Mouse (Mus musculus): ENCODE results near the gene Rap1b. TPM values are rescaled to one million over a fixed set of nuclear protein-coding genes. Genes with fewer than 3 reads are reported as not detected.

Gene Rap1b
- total RNA-seq, 1 experiment from 2014 or later: 331 TPM

DNA sequence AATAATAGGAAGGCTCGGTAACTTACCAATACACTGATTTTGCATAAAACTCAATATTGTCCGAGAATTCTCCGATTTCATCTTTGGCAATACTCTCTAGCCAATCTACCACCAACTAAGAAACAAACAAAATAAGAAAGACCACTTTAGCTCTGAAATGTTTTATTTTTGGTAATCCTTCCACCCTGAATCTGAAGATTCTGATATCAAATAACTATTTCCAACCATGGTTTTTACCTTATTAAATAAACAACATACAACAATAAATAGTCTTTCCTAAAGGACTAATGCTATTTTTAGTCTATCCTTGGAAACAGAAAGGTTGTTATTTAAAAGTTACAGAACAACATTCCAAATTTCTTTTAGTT, 68.7 kb downstream of the Rap1b start:
- no peak for ATAC-seq (ENCODE audit: extremely low read depth, insufficient number of reproducible peaks, low FRiP score, poor library complexity, severe bottlenecking)

- no peak for ATAC-seq (ENCODE audit: extremely low read depth, insufficient number of reproducible peaks, low FRiP score, poor library complexity, severe bottlenecking)
These were observed 69.3 kb downstream of the Rap1b start for GRCm38 (mm10) chr10:117776281-117777102.

- ATAC-seq (ENCODE audit: extremely low read depth, insufficient number of reproducible peaks, low FRiP score, poor library complexity, severe bottlenecking): no peak
These were observed 70.3 kb downstream of the Rap1b start for GRCm38 (mm10) chr10:117775401-117776144.

DNA sequence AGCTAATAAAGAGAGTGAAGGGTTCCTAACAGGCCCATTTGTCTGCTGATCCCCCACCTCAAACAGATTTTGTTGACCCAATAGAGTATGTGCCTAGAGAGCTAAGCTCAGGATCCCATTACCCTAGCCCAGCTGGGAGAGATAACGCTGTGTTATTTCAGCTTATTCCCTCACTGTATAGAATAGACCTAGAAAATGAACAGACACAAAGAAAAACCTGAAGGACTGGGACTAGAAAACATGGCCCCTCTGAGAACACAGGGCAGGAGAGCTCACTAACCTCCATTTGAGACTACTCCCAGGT, 71.1 kb downstream of the Rap1b start:
- no peak for ATAC-seq (ENCODE audit: extremely low read depth, insufficient number of reproducible peaks, low FRiP score, poor library complexity, severe bottlenecking)

DNA sequence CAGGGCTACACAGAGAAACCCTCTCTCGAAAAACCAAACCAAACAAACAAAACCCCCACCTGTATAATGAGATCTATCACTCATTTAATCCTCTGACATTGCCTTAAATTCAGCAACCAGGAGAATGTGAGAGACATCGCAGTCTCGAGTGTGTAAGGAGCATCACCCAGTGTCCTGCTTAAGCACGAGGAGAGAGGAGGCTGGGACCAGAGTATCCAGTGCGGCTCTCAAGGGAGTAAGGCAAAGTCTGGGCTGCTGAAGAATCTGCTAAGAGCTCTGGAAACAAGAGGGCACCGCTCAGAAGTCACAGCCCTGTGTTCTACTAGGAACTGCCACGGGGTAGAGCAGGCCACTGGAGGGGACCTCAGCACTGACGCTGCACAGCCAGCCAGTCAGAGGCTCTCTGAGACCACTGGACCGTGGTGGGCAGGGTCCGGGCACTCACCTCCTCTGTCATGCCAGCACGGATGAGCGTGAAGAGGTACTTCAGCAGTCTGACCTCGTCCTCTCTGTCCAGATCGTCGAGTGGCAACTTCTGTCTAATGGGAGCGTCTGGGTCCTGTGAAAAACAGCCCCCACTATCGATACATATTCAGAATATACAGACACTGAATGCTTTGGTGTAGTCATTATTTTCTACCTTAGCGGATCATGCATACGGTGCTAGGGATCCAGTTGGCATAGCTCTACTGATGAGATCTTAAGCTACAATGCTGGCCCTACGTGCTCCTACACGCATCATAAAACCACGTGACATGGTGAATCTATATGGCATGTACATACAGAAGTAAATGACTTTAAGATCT, 71.6 kb downstream of the Rap1b start:
- ATAC-seq (ENCODE audit: extremely low read depth, insufficient number of reproducible peaks, low FRiP score, poor library complexity, severe bottlenecking): no peak

- ATAC-seq (ENCODE audit: extremely low read depth, insufficient number of reproducible peaks, low FRiP score, poor library complexity, severe bottlenecking): no peak
These were observed 72.6 kb downstream of the Rap1b start for GRCm38 (mm10) chr10:117773106-117773720.

DNA sequence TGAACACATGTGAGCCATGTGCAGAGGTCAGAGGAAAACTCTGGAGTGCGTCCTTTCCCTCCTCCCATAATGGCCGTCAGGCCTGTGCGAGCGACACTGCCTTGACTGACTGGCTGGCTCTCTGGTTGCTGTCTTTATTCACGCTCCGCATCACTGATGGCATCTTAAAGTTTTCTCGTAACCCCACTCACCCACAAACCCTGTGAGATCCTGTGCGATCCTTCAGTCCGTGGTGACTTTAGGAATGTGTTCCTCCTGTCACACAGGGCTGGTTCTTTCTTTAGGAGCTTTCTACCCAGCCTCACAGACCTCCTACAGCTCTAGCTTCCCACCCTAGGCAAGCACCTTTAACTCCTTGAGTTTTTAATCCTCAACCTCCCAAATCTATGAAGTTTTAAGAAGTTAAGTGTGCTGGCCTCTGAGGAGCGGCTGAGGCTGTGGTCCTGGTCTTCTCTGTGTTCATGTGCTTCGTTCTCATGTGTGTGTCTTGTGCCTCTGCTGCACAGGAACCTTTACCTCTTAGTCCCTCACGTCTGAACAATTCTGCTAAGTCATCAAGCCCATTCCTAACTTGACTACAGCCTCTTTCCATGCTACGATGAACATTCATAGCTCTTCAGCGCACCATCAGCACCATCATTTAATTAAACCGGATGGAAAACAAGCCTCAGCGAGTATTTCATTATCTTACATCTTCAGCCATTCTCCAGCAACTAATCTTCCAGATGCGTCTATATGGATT, 73.3 kb downstream of the Rap1b start:
- no peak for ATAC-seq (ENCODE audit: extremely low read depth, insufficient number of reproducible peaks, low FRiP score, poor library complexity, severe bottlenecking)

- ATAC-seq (ENCODE audit: extremely low read depth, insufficient number of reproducible peaks, low FRiP score, poor library complexity, severe bottlenecking): no peak
These were observed 74.7 kb downstream of the Rap1b start for GRCm38 (mm10) chr10:117771131-117771510.

DNA sequence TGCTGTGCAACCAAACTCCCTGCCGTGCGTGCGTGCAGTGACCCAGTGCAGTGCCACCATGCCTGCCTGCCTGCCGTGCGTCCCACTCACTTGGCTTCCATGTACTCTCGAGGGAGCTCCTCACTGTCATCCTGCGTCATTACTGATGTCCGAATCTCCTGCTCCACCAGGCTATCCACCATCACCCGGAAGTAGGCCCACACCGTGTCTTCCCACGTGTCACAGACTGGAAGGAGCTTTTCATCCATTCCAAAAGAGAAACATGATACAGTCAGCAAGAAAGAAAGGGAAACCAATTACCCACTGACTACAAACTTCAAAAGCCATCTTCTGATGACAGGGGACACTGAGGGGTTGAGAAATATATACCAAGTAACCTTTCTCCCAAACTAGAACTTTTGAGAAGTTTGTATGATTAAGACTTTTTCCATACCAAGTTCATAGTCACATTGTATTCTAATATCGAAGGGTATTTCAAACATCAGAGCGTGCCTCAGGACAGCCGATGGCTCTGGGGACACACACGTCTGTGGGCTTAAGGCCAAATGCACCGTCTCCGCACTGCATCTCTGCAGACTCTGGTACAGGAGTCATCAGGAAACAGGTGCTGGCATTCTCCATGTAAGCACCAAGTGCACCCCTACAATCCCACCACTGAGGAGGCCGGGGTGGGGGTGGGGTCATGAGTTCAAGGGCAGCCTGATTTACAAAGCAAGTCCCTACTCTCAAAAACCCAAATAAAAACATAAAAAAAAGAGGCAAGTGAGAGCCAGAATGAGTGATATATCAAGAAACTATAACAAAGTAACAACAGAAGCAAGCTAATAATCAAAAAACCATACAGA, 75.3 kb downstream of the Rap1b start:
- ATAC-seq (ENCODE audit: extremely low read depth, insufficient number of reproducible peaks, low FRiP score, poor library complexity, severe bottlenecking): no peak

- ATAC-seq (ENCODE audit: extremely low read depth, insufficient number of reproducible peaks, low FRiP score, poor library complexity, severe bottlenecking): no peak
These were observed 76.1 kb downstream of the Rap1b start for GRCm38 (mm10) chr10:117769541-117770285.

- no peak for ATAC-seq (ENCODE audit: extremely low read depth, insufficient number of reproducible peaks, low FRiP score, poor library complexity, severe bottlenecking)
These were observed 77.7 kb downstream of the Rap1b start for GRCm38 (mm10) chr10:117768141-117768440.

DNA sequence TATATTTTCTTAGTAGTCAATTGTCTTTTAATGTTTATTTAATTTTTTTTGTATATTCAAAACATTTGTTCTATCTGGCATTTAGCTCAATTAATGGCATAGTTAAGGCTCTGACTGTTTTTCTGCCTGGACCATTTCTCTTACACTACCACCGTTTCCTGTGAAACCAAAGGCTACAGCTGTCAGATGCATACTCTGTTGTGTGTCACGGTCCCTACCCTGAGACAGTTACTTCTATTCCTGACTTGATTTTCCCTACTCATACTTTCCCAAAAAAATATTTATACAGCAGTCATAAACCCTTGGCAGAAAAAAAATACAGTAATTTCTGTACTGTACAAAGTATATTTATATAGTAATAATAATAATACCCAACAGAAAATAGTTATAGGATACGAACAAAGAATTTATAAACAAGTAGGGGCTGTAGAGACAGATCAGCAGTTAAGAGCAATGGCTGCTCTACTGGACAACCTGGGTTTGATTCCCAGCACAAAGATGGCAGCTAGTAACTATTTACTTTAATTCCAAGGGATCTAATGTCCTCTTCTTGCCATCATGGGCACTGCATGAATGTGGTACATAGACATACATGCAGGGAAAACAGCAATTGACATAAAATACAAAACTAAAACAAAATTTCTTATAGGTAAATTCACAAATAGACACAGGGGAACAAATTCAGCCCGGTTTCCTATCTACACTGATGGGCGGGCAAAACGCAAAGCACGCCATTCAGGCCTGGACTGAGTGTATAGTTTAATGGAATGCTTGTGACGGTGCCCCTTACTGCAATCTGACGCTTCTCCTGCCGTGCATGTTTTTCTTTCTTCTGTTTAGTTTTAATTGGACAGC, 78.3 kb downstream of the Rap1b start:
- no peak for ATAC-seq (ENCODE audit: extremely low read depth, insufficient number of reproducible peaks, low FRiP score, poor library complexity, severe bottlenecking)

DNA sequence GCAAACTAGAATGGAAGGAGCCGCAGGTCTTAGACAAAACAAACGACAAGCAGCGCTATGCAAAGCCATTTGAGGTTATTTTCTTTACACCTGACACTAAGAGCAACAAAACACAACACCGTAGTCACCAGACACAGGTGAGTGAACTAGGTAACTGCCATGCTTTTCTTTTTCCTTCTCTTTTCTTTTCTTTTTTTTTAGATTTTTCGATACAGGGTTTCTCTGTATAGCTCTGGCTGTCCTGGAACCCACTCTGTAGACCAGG, 79.0 kb downstream of the Rap1b start:
- no peak for ATAC-seq (ENCODE audit: extremely low read depth, insufficient number of reproducible peaks, low FRiP score, poor library complexity, severe bottlenecking)

GRCm38 (mm10) chr10:117766111-117766895, 79.5 kb downstream of the Rap1b start:
- ATAC-seq (ENCODE audit: extremely low read depth, insufficient number of reproducible peaks, low FRiP score, poor library complexity, severe bottlenecking): no peak

DNA sequence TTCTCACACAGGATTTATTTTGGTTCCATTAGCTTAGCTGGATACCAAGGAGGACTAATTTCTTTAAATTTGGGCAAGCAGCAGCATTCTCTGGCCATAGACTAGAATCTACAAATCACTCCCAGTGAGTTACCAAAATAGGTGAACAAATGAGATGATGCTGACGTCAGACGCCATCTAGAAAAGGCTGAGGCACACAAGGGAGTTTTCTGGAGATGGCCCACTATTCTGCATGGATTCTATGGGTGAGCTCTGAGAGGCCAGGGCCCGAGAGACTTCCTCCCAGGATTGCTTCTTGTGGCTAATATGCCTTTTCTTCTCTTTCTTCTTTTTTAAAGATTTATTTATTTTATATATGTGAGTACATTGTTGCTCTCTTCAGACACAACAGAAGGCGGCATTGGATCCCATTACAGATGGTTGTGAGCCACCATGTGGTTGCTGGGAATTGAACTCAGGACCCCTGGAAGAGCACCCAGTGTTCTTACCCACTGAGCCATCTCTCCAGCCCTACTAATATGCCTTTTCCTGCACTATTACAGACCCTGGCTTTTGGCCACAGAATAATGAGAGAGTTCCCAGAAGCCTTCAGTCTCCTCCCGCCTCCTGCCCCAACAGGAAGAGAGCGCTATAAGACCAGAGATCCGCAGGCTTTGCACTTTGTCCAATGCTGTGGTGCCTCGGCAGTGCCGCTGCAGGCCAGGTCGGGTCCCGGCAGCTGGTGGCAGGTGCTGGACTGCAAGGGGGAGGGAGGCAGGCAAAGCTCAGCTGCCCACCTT, 80.5 kb downstream of the Rap1b start:
- no peak for ATAC-seq (ENCODE audit: extremely low read depth, insufficient number of reproducible peaks, low FRiP score, poor library complexity, severe bottlenecking)
